Mouse (Mus musculus): ENCODE results near the gene March6. TPM values are rescaled to one million over a fixed set of nuclear protein-coding genes. Genes with fewer than 3 reads are reported as not detected.

The March6 gene
- total RNA-seq, 2 experiments from 2014 or later, result 197 to 204 TPM

- DNase-seq (ENCODE audit: low spot score in 2 of 2), result no peak
These were observed 13.7 kb downstream of the March6 start for GRCm38 (mm10) chr15:31517186-31517585.

- DNase-seq (ENCODE audit: low spot score in 2 of 2), result no peak
These were observed 19.1 kb downstream of the March6 start for GRCm38 (mm10) chr15:31511795-31512194.

- DNase-seq (ENCODE audit: low spot score in 2 of 2), result no peak
These were observed 19.5 kb downstream of the March6 start for GRCm38 (mm10) chr15:31511406-31511771.

GRCm38 (mm10) chr15:31510477-31511405 lies 20.1 kb downstream of the March6 start:
- DNase-seq (ENCODE audit: low spot score in 2 of 2), result no peak

- DNase-seq (ENCODE audit: low spot score in 2 of 2), result no peak
These were observed 25.8 kb downstream of the March6 start for GRCm38 (mm10) chr15:31505082-31505481.

- DNase-seq (ENCODE audit: low spot score in 2 of 2), result no peak
These were observed 27.4 kb downstream of the March6 start for GRCm38 (mm10) chr15:31503447-31503846.

GRCm38 (mm10) chr15:31502996-31503395 lies 27.9 kb downstream of the March6 start:
- no peak for DNase-seq (ENCODE audit: low spot score in 2 of 2)

- no peak for DNase-seq (ENCODE audit: low spot score in 2 of 2)
These were observed 28.5 kb downstream of the March6 start for GRCm38 (mm10) chr15:31502313-31502712.

GRCm38 (mm10) chr15:31494803-31495202 lies 36.0 kb downstream of the March6 start:
- DNase-seq (ENCODE audit: low spot score in 2 of 2), result no peak

GRCm38 (mm10) chr15:31494310-31494709 lies 36.5 kb downstream of the March6 start:
- no peak for DNase-seq (ENCODE audit: low spot score in 2 of 2)

- no peak for DNase-seq (ENCODE audit: low spot score in 2 of 2)
These were observed 43.4 kb downstream of the March6 start for GRCm38 (mm10) chr15:31487407-31487806.

GRCm38 (mm10) chr15:31476678-31477077 lies 54.2 kb downstream of the March6 start:
- DNase-seq (ENCODE audit: low spot score in 2 of 2), result no peak

GRCm38 (mm10) chr15:31472645-31473574 lies 57.9 kb downstream of the March6 start:
- no peak for DNase-seq (ENCODE audit: low spot score in 2 of 2)

GRCm38 (mm10) chr15:31471529-31471928 lies 59.3 kb downstream of the March6 start:
- DNase-seq (ENCODE audit: low spot score in 2 of 2), result no peak

GRCm38 (mm10) chr15:31469497-31469896 lies 61.4 kb downstream of the March6 start:
- no peak for DNase-seq (ENCODE audit: low spot score in 2 of 2)

- no peak for DNase-seq (ENCODE audit: low spot score in 2 of 2)
These were observed 62.0 kb downstream of the March6 start for GRCm38 (mm10) chr15:31468806-31469205.

GRCm38 (mm10) chr15:31466749-31467148 lies 64.1 kb downstream of the March6 start:
- no peak for DNase-seq (ENCODE audit: low spot score in 2 of 2)

- DNase-seq (ENCODE audit: low spot score in 2 of 2), result no peak
These were observed 64.6 kb downstream of the March6 start for GRCm38 (mm10) chr15:31466295-31466694.

- DNase-seq (ENCODE audit: low spot score in 2 of 2), result no peak
These were observed 65.0 kb downstream of the March6 start for GRCm38 (mm10) chr15:31465806-31466205.

GRCm38 (mm10) chr15:31460571-31460970 lies 70.3 kb downstream of the March6 start:
- DNase-seq (ENCODE audit: low spot score in 2 of 2), result no peak

GRCm38 (mm10) chr15:31458081-31458480 lies 72.8 kb downstream of the March6 start:
- no peak for DNase-seq (ENCODE audit: low spot score in 2 of 2)

GRCm38 (mm10) chr15:31456381-31456780 lies 74.5 kb downstream of the March6 start:
- DNase-seq (ENCODE audit: low spot score in 2 of 2), result no peak
